Comparison of ENCODE assay signal across 19 mouse cellular contexts in genomic region chr8:83363156-83363769, GRCm38 (mm10). TPM values are rescaled to one million over a fixed set of nuclear protein-coding genes. Genes with fewer than 3 reads are reported as not detected.
DNase-seq lines count a peak whose midpoint lies in the region; ATAC-seq and TF ChIP-seq lines count a peak whose summit lies in the region.
"Had no signal": no experiment of that assay in that cellular context is flagged by ENCODE, and none has a peak within 500 bp of the region (broad histone marks: within the 10 kb centered on the region; RNA-seq: fewer than 3 reads in every experiment).

No protein-coding gene starts in this region.

- TF ChIP-seq CTCF in kidney, postnatal 0 days (IDR thresholded peaks at IDR 0.05; ENCODE audit: low read depth), result no peak
- TF ChIP-seq CTCF in midbrain, postnatal 0 days (IDR thresholded peaks at IDR 0.05), result no peak

- H3K9ac ChIP-seq in kidney, postnatal 0 days (ENCODE audit: low read depth, low read length), result no peak overlapping the region
- H3K9ac ChIP-seq in embryonic facial prominence, embryonic 14.5 days (ENCODE audit: low read depth, low read length), result no peak overlapping the region
- peak overlapping the region; percentile 3; the same call in 1 of the 2 replicates for H3K9ac ChIP-seq in limb, embryonic 14.5 days (ENCODE audit: low read depth, low read length, severe bottlenecking)
- no peak overlapping the region for H3K9ac ChIP-seq in midbrain, postnatal 0 days (replicated peaks; ENCODE audit: low read length, poor library complexity, severe bottlenecking)
- H3K9ac ChIP-seq: forebrain, embryonic 15.5 days; liver, embryonic 12.5 days; midbrain, embryonic 15.5 days; neural tube, embryonic 15.5 days had no signal

- peak; percentile 23 to 32 for DNase-seq in adrenal gland, adult (ENCODE audit: inconsistent age in 2 of 2, low spot score in 1 of 2)
- no peak for DNase-seq in adrenal gland, adult 8-10 months
- DNase-seq in kidney, postnatal 0 days (ENCODE audit: low spot score), result peak; percentile 35
- no peak for DNase-seq in kidney, adult 8-10 months
- DNase-seq in embryonic facial prominence, embryonic 14.5 days (ENCODE audit: low spot score), result peak; percentile 8
- DNase-seq in limb, embryonic 14.5 days (ENCODE audit: low spot score), result no peak
- DNase-seq in midbrain, postnatal 0 days (ENCODE audit: low spot score), result no peak
- no peak for DNase-seq in spleen, postnatal 4 days (ENCODE audit: low spot score in 2 of 2)
- DNase-seq: heart, adult 18-20 months; layer of hippocampus, postnatal 36 days; lung, postnatal 36 days; right cerebral cortex, postnatal 14 days had no signal

- H3K4me1 ChIP-seq in kidney, postnatal 0 days (replicated peaks; ENCODE audit: insufficient read depth, low read length), result no peaks in the 10 kb centered on the region
- no peaks in the 10 kb centered on the region for H3K4me1 ChIP-seq in embryonic facial prominence, embryonic 14.5 days (ENCODE audit: control insufficient read depth, insufficient read depth, low read length)
- 0 out of 2 replicates have a peak, but pooled peaks cover 3% of the 10 kb centered on the region for H3K4me1 ChIP-seq in limb, embryonic 14.5 days (ENCODE audit: control insufficient read depth, insufficient read depth, low read length)
- H3K4me1 ChIP-seq in midbrain, postnatal 0 days (ENCODE audit: insufficient read depth, low read length), result no peaks in the 10 kb centered on the region
- H3K4me1 ChIP-seq: forebrain, embryonic 15.5 days; liver, embryonic 12.5 days; midbrain, embryonic 15.5 days; neural tube, embryonic 15.5 days had no signal

- H3K36me3 ChIP-seq in kidney, postnatal 0 days (ENCODE audit: insufficient read depth, low read length), result no peaks in the 10 kb centered on the region
- no peaks in the 10 kb centered on the region for H3K36me3 ChIP-seq in embryonic facial prominence, embryonic 14.5 days (ENCODE audit: control insufficient read depth, insufficient read depth, low read length)
- H3K36me3 ChIP-seq in limb, embryonic 14.5 days (ENCODE audit: control insufficient read depth, insufficient read depth, low read length), result no peaks in the 10 kb centered on the region
- H3K36me3 ChIP-seq in midbrain, postnatal 0 days (ENCODE audit: insufficient read depth, low read length), result no peaks in the 10 kb centered on the region
- H3K36me3 ChIP-seq: forebrain, embryonic 15.5 days; liver, embryonic 12.5 days; midbrain, embryonic 15.5 days; neural tube, embryonic 15.5 days had no signal

- no peaks in the 10 kb centered on the region for H3K27me3 ChIP-seq in kidney, postnatal 0 days (ENCODE audit: insufficient read depth, low read length)
- no peaks in the 10 kb centered on the region for H3K27me3 ChIP-seq in embryonic facial prominence, embryonic 14.5 days (replicated peaks; ENCODE audit: control insufficient read depth, insufficient read depth, low read length)
- H3K27me3 ChIP-seq in limb, embryonic 14.5 days (ENCODE audit: control insufficient read depth, insufficient read depth, low read length), result no peaks in the 10 kb centered on the region
- H3K27me3 ChIP-seq in midbrain, postnatal 0 days (ENCODE audit: insufficient read depth, low read length), result no peaks in the 10 kb centered on the region
- H3K27me3 ChIP-seq: forebrain, embryonic 15.5 days; liver, embryonic 12.5 days; midbrain, embryonic 15.5 days; neural tube, embryonic 15.5 days had no signal

- ATAC-seq in kidney, postnatal 0 days (replicated peaks; ENCODE audit: low FRiP score, low read depth), result peak; percentile 84
- ATAC-seq in embryonic facial prominence, embryonic 14.5 days (ENCODE audit: low read depth), result no peak
- no peak for ATAC-seq in limb, embryonic 14.5 days (ENCODE audit: low FRiP score, low read depth)
- no peak for ATAC-seq in midbrain, postnatal 0 days (ENCODE audit: low FRiP score)
- ATAC-seq: forebrain, embryonic 15.5 days; liver, embryonic 12.5 days; midbrain, embryonic 15.5 days had no signal

- H3K4me2 ChIP-seq in kidney, postnatal 0 days (ENCODE audit: low read length), result no peak overlapping the region
- no peak overlapping the region for H3K4me2 ChIP-seq in embryonic facial prominence, embryonic 14.5 days (ENCODE audit: low read depth, low read length)
- no peak overlapping the region for H3K4me2 ChIP-seq in limb, embryonic 14.5 days (replicated peaks; ENCODE audit: low read depth, low read length, severe bottlenecking)
- H3K4me2 ChIP-seq in midbrain, postnatal 0 days (ENCODE audit: low read depth, low read length, poor library complexity, severe bottlenecking), result no peak overlapping the region
- H3K4me2 ChIP-seq: forebrain, embryonic 15.5 days; liver, embryonic 12.5 days; midbrain, embryonic 15.5 days; neural tube, embryonic 15.5 days had no signal

- no peak overlapping the region for H3K4me3 ChIP-seq in kidney, postnatal 0 days (replicated peaks; ENCODE audit: low read depth, low read length)
- no peak overlapping the region for H3K4me3 ChIP-seq in embryonic facial prominence, embryonic 14.5 days (ENCODE audit: low read depth, low read length)
- H3K4me3 ChIP-seq in limb, embryonic 14.5 days (replicated peaks; ENCODE audit: low read length), result no peak overlapping the region
- no peak overlapping the region for H3K4me3 ChIP-seq in midbrain, postnatal 0 days (ENCODE audit: low read depth, low read length)
- H3K4me3 ChIP-seq: forebrain, embryonic 15.5 days; liver, embryonic 12.5 days; midbrain, embryonic 15.5 days; neural tube, embryonic 15.5 days had no signal

- no peak for TF ChIP-seq POLR2A in limb, embryonic 14.5 days (IDR thresholded peaks at IDR 0.05; ENCODE audit: borderline replicate concordance, extremely low read depth, insufficient read depth, insufficient read length)

- WGBS in kidney, postnatal 0 days, result 38% methylated on average over 7 of the region's 7 CpGs
- WGBS in embryonic facial prominence, embryonic 14.5 days, result 39% methylated on average over 7 of the region's 7 CpGs
- WGBS in limb, embryonic 14.5 days, result 45% methylated on average over 7 of the region's 7 CpGs
- 81% methylated on average over 7 of the region's 7 CpGs for WGBS in midbrain, postnatal 0 days

- H3K27ac ChIP-seq in kidney, postnatal 0 days, result 0 out of 2 replicates have a peak overlapping the region, but pooled peaks have one; percentile 28
- no peak overlapping the region for H3K27ac ChIP-seq in embryonic facial prominence, embryonic 14.5 days (replicated peaks; ENCODE audit: low read depth, low read length)
- H3K27ac ChIP-seq in limb, embryonic 14.5 days (replicated peaks; ENCODE audit: low read depth, low read length), result no peak overlapping the region
- H3K27ac ChIP-seq in midbrain, postnatal 0 days (ENCODE audit: low read depth, low read length), result no peak overlapping the region
- H3K27ac ChIP-seq: forebrain, embryonic 15.5 days; liver, embryonic 12.5 days; midbrain, embryonic 15.5 days; neural tube, embryonic 15.5 days had no signal

- no peaks in the 10 kb centered on the region for H3K9me3 ChIP-seq in kidney, postnatal 0 days (replicated peaks; ENCODE audit: low read length)
- H3K9me3 ChIP-seq in embryonic facial prominence, embryonic 14.5 days (ENCODE audit: control insufficient read depth, low read length), result no peaks in the 10 kb centered on the region
- no peaks in the 10 kb centered on the region for H3K9me3 ChIP-seq in limb, embryonic 14.5 days (ENCODE audit: control insufficient read depth, low read length)
- no peaks in the 10 kb centered on the region for H3K9me3 ChIP-seq in midbrain, postnatal 0 days (ENCODE audit: low read length)
- H3K9me3 ChIP-seq: forebrain, embryonic 15.5 days; liver, embryonic 12.5 days; midbrain, embryonic 15.5 days; neural tube, embryonic 15.5 days had no signal

RNA-seq across cellular contexts. Expression of gene Mgat4d, which starts 15.0 kb away (rescaled TPM):
- total RNA-seq in adrenal gland, adult 8-10 months (2022), result not detected
- polyA plus RNA-seq in kidney, postnatal 0 days (2015; fragmentation: Nextera tagmentation; extraction: Ambion mirVana), result not detected in 2 replicates
- not detected in 2 replicates for polyA plus RNA-seq in embryonic facial prominence, embryonic 14.5 days (2014; fragmentation: Nextera tagmentation; extraction: Ambion mirVana)
- not detected in 2 replicates for polyA plus RNA-seq in limb, embryonic 14.5 days (2012; rRNA removed)
- polyA plus RNA-seq in limb, embryonic 14.5 days (2014; fragmentation: Nextera tagmentation; extraction: Ambion mirVana), result not detected in 2 replicates
- not detected in 2 replicates for total RNA-seq in midbrain, postnatal 0 days (2014; rRNA removed)
- not detected in 2 replicates for polyA plus RNA-seq in midbrain, postnatal 0 days (2015; fragmentation: Nextera tagmentation; extraction: Ambion mirVana)
- total RNA-seq: common myeloid progenitor, adult 5-6 weeks; heart, adult 18-20 months; heart, postnatal 25 days; layer of hippocampus, postnatal 36 days had no signal
- polyA plus RNA-seq: forebrain, embryonic 15.5 days; intestine, embryonic 14.5 days; liver, embryonic 12.5 days; midbrain, embryonic 15.5 days; neural tube, embryonic 15.5 days had no signal

RNA-seq across cellular contexts. Expression of gene Clgn, which starts 26.4 kb away (rescaled TPM):
- under 1 TPM in 2 of 4 experiments, not detected in 2; 0.07 to 0.24 TPM for total RNA-seq in adrenal gland, adult 8-10 months (2022)
- 0.03 and 0.05 TPM in 2 replicates for polyA plus RNA-seq in kidney, postnatal 0 days (2015; fragmentation: Nextera tagmentation; extraction: Ambion mirVana)
- polyA plus RNA-seq in embryonic facial prominence, embryonic 14.5 days (2014; fragmentation: Nextera tagmentation; extraction: Ambion mirVana), result 4.1 TPM in 2 replicates
- polyA plus RNA-seq in limb, embryonic 14.5 days (2012; rRNA removed), result 0.40 and 0.43 TPM in 2 replicates
- polyA plus RNA-seq in limb, embryonic 14.5 days (2014; fragmentation: Nextera tagmentation; extraction: Ambion mirVana), result 0.33 and 0.87 TPM in 2 replicates
- total RNA-seq in midbrain, postnatal 0 days (2014; rRNA removed), result 5.6 and 7.4 TPM in 2 replicates
- 11.4 and 11.6 TPM in 2 replicates for polyA plus RNA-seq in midbrain, postnatal 0 days (2015; fragmentation: Nextera tagmentation; extraction: Ambion mirVana)
- total RNA-seq: heart, adult 18-20 months; heart, postnatal 25 days had no signal

RNA-seq across cellular contexts. Expression of gene Elmod2, which starts 31.0 kb away (rescaled TPM):
- total RNA-seq in adrenal gland, adult 8-10 months (2022), result 10 to 100 TPM; 17.3 to 19.0 (median 18.3) TPM
- 10.4 and 10.9 TPM in 2 replicates for polyA plus RNA-seq in kidney, postnatal 0 days (2015; fragmentation: Nextera tagmentation; extraction: Ambion mirVana)
- 16.7 and 19.5 TPM in 2 replicates for polyA plus RNA-seq in embryonic facial prominence, embryonic 14.5 days (2014; fragmentation: Nextera tagmentation; extraction: Ambion mirVana)
- polyA plus RNA-seq in limb, embryonic 14.5 days (2012; rRNA removed), result 11.6 and 12.6 TPM in 2 replicates
- 16.3 and 22.4 TPM in 2 replicates for polyA plus RNA-seq in limb, embryonic 14.5 days (2014; fragmentation: Nextera tagmentation; extraction: Ambion mirVana)
- 22.8 and 26.0 TPM in 2 replicates for total RNA-seq in midbrain, postnatal 0 days (2014; rRNA removed)
- polyA plus RNA-seq in midbrain, postnatal 0 days (2015; fragmentation: Nextera tagmentation; extraction: Ambion mirVana), result 12.9 and 13.5 TPM in 2 replicates

Comparison
In these comparisons a context has a peak if more than half of its experiments do, and no peak if none do; other contexts are left out.
1. DNase-seq: peak in adrenal gland, adult (2 of 2), kidney, postnatal 0 days (single experiment) and embryonic facial prominence, embryonic 14.5 days (single experiment); none in adrenal gland, adult 8-10 months (single experiment), kidney, adult 8-10 months (0 of 2), limb, embryonic 14.5 days (single experiment), midbrain, postnatal 0 days (single experiment) and spleen, postnatal 4 days (0 of 2).